9 mouse cellular contexts compared by ENCODE assay signal in genomic region chr15:32718293-32718963, GRCm38 (mm10).
DNase-seq lines count a peak whose midpoint lies in the region; ATAC-seq and TF ChIP-seq lines count a peak whose summit lies in the region.
"Had no signal": no experiment of that assay in that cellular context is flagged by ENCODE, and none has a peak within 500 bp of the region (broad histone marks: within the 10 kb centered on the region; RNA-seq: fewer than 3 reads in every experiment).

No protein-coding gene starts in this region.

- H3K9me3 ChIP-seq in ES-E14 (ENCODE audit: control insufficient read depth, insufficient read depth, low read depth, low read length), result no peaks in the 10 kb centered on the region
- H3K9me3 ChIP-seq in embryonic facial prominence, embryonic 14.5 days (ENCODE audit: control insufficient read depth, low read length), result no peaks in the 10 kb centered on the region
- H3K9me3 ChIP-seq in lung, embryonic 15.5 days, result no peaks in the 10 kb centered on the region
- H3K9me3 ChIP-seq: liver, embryonic 13.5 days had no signal

- H3K4me3 ChIP-seq in ES-E14 (ENCODE audit: insufficient read depth in 1 of 2, low read depth in 1 of 2, low read length in 2 of 2, poor library complexity in 1 of 2, severe bottlenecking in 1 of 2), result no peak overlapping the region
- no peak overlapping the region for H3K4me3 ChIP-seq in embryonic facial prominence, embryonic 14.5 days (ENCODE audit: low read depth, low read length)
- no peak overlapping the region for H3K4me3 ChIP-seq in lung, embryonic 15.5 days
- H3K4me3 ChIP-seq: liver, embryonic 13.5 days had no signal

- in situ Hi-C loops in ES-E14 (cut with MboI; ENCODE audit: low sequenced_read_pairs in 2 of 2, unreplicated experiment in 2 of 2), result no loop called here

- no peak overlapping the region for H3K9ac ChIP-seq in ES-E14 (ENCODE audit: insufficient read depth, low read depth, low read length, poor library complexity, severe bottlenecking)
- H3K9ac ChIP-seq in embryonic facial prominence, embryonic 14.5 days (ENCODE audit: low read depth, low read length), result no peak overlapping the region
- H3K9ac ChIP-seq in lung, embryonic 15.5 days, result no peak overlapping the region
- H3K9ac ChIP-seq: liver, embryonic 13.5 days had no signal

- H3K4me1 ChIP-seq in ES-E14 (ENCODE audit: control insufficient read depth in 2 of 2, insufficient read depth in 2 of 2, low read length in 2 of 2, poor library complexity in 1 of 2), result no peaks in the 10 kb centered on the region
- H3K4me1 ChIP-seq in embryonic facial prominence, embryonic 14.5 days (ENCODE audit: control insufficient read depth, insufficient read depth, low read length), result no peaks in the 10 kb centered on the region
- H3K4me1 ChIP-seq in lung, embryonic 15.5 days, result no peaks in the 10 kb centered on the region
- H3K4me1 ChIP-seq: liver, embryonic 13.5 days had no signal

- H3K27me3 ChIP-seq in embryonic facial prominence, embryonic 14.5 days (replicated peaks; ENCODE audit: control insufficient read depth, insufficient read depth, low read length), result no peaks in the 10 kb centered on the region
- H3K27me3 ChIP-seq in lung, embryonic 15.5 days, result no peaks in the 10 kb centered on the region
- H3K27me3 ChIP-seq: liver, embryonic 13.5 days had no signal

- no peak overlapping the region for H3K27ac ChIP-seq in ES-E14 (ENCODE audit: insufficient read depth, low read depth, low read length, poor library complexity, severe bottlenecking)
- no peak overlapping the region for H3K27ac ChIP-seq in embryonic facial prominence, embryonic 14.5 days (replicated peaks; ENCODE audit: low read depth, low read length)
- no peak overlapping the region for H3K27ac ChIP-seq in lung, embryonic 15.5 days
- H3K27ac ChIP-seq: liver, embryonic 13.5 days had no signal

- intact Hi-C loops in heart, postnatal 36 days (cut with DNase I), result loop anchor here (1.0 to 5.0 kb wide), 3 partner anchors 281 to 706 kb away; no protein-coding TSS in a partner anchor

- DNase-seq in ES-E14 (ENCODE audit: low read depth, low spot score), result peak; percentile 45
- DNase-seq in adrenal gland, postnatal 4 days (ENCODE audit: low spot score in 2 of 2), result peak; percentile 6 to 16
- peak; percentile 76 for DNase-seq in embryonic facial prominence, embryonic 14.5 days (ENCODE audit: low spot score)
- peak; percentile 48 to 53 for DNase-seq in heart, postnatal 36 days
- peak; percentile 63 for DNase-seq in layer of hippocampus, adult 11-12 months (ENCODE audit: low spot score)
- DNase-seq in ovary, postnatal 36 days (ENCODE audit: low spot score), result peak; percentile 59
- DNase-seq in thymus, adult 18-20 months, result no peak
- DNase-seq: liver, embryonic 13.5 days had no signal

- ATAC-seq in embryonic facial prominence, embryonic 14.5 days (ENCODE audit: low read depth), result peak; percentile 87
- peak; percentile 74 for ATAC-seq in lung, embryonic 15.5 days (ENCODE audit: borderline replicate concordance, extremely low read depth, low FRiP score, low TSS enrichment)

- 35% methylated on average over 4 of the region's 4 CpGs for WGBS in embryonic facial prominence, embryonic 14.5 days
- 34% methylated on average over 4 of the region's 4 CpGs for WGBS in lung, embryonic 15.5 days

- H3K36me3 ChIP-seq in ES-E14 (ENCODE audit: control insufficient read depth, insufficient read depth, low read length, poor library complexity, severe bottlenecking), result no peaks in the 10 kb centered on the region
- no peaks in the 10 kb centered on the region for H3K36me3 ChIP-seq in embryonic facial prominence, embryonic 14.5 days (ENCODE audit: control insufficient read depth, insufficient read depth, low read length)
- no peaks in the 10 kb centered on the region for H3K36me3 ChIP-seq in lung, embryonic 15.5 days
- H3K36me3 ChIP-seq: liver, embryonic 13.5 days had no signal

- no peak overlapping the region for H3K4me2 ChIP-seq in embryonic facial prominence, embryonic 14.5 days (ENCODE audit: low read depth, low read length)
- no peak overlapping the region for H3K4me2 ChIP-seq in lung, embryonic 15.5 days
- H3K4me2 ChIP-seq: liver, embryonic 13.5 days had no signal

TF ChIP-seq in ES-E14, 5 proteins besides CTCF, POLR2A, EP300 and RAD21:
- no peak for TF ChIP-seq ZNF384 (IDR thresholded peaks at IDR 0.05; ENCODE audit: low read depth, low read length)
- TF ChIP-seq MAFK (IDR thresholded peaks at IDR 0.05; ENCODE audit: insufficient read depth, low read depth, low read length), result no peak
- peak; percentile 77; the same call in 1 of the 2 replicates for TF ChIP-seq ZC3H11A (IDR thresholded peaks at IDR 0.05; ENCODE audit: borderline replicate concordance, low read depth, low read length)
- TF ChIP-seq CHD2 (IDR thresholded peaks at IDR 0.05; ENCODE audit: low read depth, low read length), result no peak

Comparison
In these comparisons a context has a peak if more than half of its experiments do, and no peak if none do; other contexts are left out.
1. DNase-seq: peak in ES-E14 (single experiment), adrenal gland, postnatal 4 days (2 of 2), embryonic facial prominence, embryonic 14.5 days (single experiment), heart, postnatal 36 days (2 of 2), layer of hippocampus, adult 11-12 months (single experiment) and ovary, postnatal 36 days (single experiment); none in thymus, adult 18-20 months (0 of 2).